16 mouse cellular contexts compared by ENCODE assay signal in genomic region chr5:132033491-132034350, GRCm38 (mm10).
DNase-seq lines count a peak whose midpoint lies in the region; ATAC-seq and TF ChIP-seq lines count a peak whose summit lies in the region.
"Had no signal": no experiment of that assay in that cellular context is flagged by ENCODE, and none has a peak within 500 bp of the region (broad histone marks: within the 10 kb centered on the region; RNA-seq: fewer than 3 reads in every experiment).

No protein-coding gene starts in this region.

- peak overlapping the region; percentile 46 for H3K9ac ChIP-seq in forebrain, postnatal 0 days
- no peak overlapping the region for H3K9ac ChIP-seq in midbrain, embryonic 12.5 days (replicated peaks)
- H3K9ac ChIP-seq: embryonic facial prominence, embryonic 13.5 days; limb, embryonic 15.5 days; lung, embryonic 14.5 days had no signal

- no peaks in the 10 kb centered on the region for H3K36me3 ChIP-seq in forebrain, postnatal 0 days (ENCODE audit: insufficient read depth)
- no peaks in the 10 kb centered on the region for H3K36me3 ChIP-seq in midbrain, embryonic 12.5 days
- H3K36me3 ChIP-seq: embryonic facial prominence, embryonic 13.5 days; limb, embryonic 15.5 days had no signal

- intact Hi-C loops in left cerebral cortex, postnatal 4 days (cut with DNase I) = no loop called here

- peak; percentile 14 for DNase-seq in left cerebral cortex, postnatal 4 days
- no peak for DNase-seq in left cerebral cortex, adult 9 months (ENCODE audit: low spot score in 2 of 2)
- peak; percentile 72 for DNase-seq in forebrain, postnatal 0 days
- DNase-seq in retina, postnatal 1 day = peak; percentile 94
- no peak for DNase-seq in heart, adult 11 months
- DNase-seq: cerebellum, postnatal 25 days; heart, adult 18-20 months; heart, postnatal 10 days; kidney, adult 9 months; lung, embryonic 14.5 days; thymus, postnatal 36 days had no signal

- H3K27me3 ChIP-seq in forebrain, postnatal 0 days (ENCODE audit: insufficient read depth, low read length) = no peaks in the 10 kb centered on the region
- H3K27me3 ChIP-seq in midbrain, embryonic 12.5 days = no peaks in the 10 kb centered on the region
- H3K27me3 ChIP-seq: embryonic facial prominence, embryonic 13.5 days; limb, embryonic 15.5 days had no signal

- H3K4me3 ChIP-seq in forebrain, postnatal 0 days (ENCODE audit: low read depth, low read length) = peak overlapping the region; percentile 17
- no peak overlapping the region for H3K4me3 ChIP-seq in midbrain, embryonic 12.5 days
- H3K4me3 ChIP-seq: embryonic facial prominence, embryonic 13.5 days; limb, embryonic 15.5 days had no signal

- H3K4me1 ChIP-seq in forebrain, postnatal 0 days (ENCODE audit: insufficient read depth) = peaks cover 32% of the 10 kb centered on the region
- H3K4me1 ChIP-seq in midbrain, embryonic 12.5 days = peaks cover 24% of the 10 kb centered on the region

- no peaks in the 10 kb centered on the region for H3K9me3 ChIP-seq in forebrain, postnatal 0 days (ENCODE audit: low read length)
- no peaks in the 10 kb centered on the region for H3K9me3 ChIP-seq in midbrain, embryonic 12.5 days
- H3K9me3 ChIP-seq: embryonic facial prominence, embryonic 13.5 days; limb, embryonic 15.5 days had no signal

- ATAC-seq in forebrain, postnatal 0 days = peak; percentile 83
- peak; percentile 63; the same call in 1 of the 2 replicates for ATAC-seq in midbrain, embryonic 12.5 days (ENCODE audit: low FRiP score, low read depth)
- ATAC-seq in megakaryocyte, adult 5-6 weeks (ENCODE audit: poor library complexity, severe bottlenecking) = no peak
- ATAC-seq: CD4-positive, CD25-positive, alpha-beta regulatory T cell, adult 4 months had no signal

- peak overlapping the region; percentile 62; the same call in 1 of the 2 replicates for H3K27ac ChIP-seq in forebrain, postnatal 0 days (ENCODE audit: low read depth, low read length)
- H3K27ac ChIP-seq in midbrain, embryonic 12.5 days (replicated peaks) = peak overlapping the region; percentile 63
- H3K27ac ChIP-seq: embryonic facial prominence, embryonic 13.5 days; limb, embryonic 15.5 days had no signal

- peak overlapping the region; percentile 45 for H3K4me2 ChIP-seq in forebrain, postnatal 0 days (ENCODE audit: low read depth)
- H3K4me2 ChIP-seq in midbrain, embryonic 12.5 days (replicated peaks) = peak overlapping the region; percentile 21; the same call in 1 of the 2 replicates
- H3K4me2 ChIP-seq: embryonic facial prominence, embryonic 13.5 days; limb, embryonic 15.5 days; lung, embryonic 14.5 days had no signal

- 24% methylated on average over 15 of the region's 15 CpGs for whole genome bisulfite sequencing in forebrain, postnatal 0 days
- 45% methylated on average over 15 of the region's 15 CpGs for WGBS in midbrain, embryonic 12.5 days

- no peak for TF ChIP-seq CTCF in forebrain, postnatal 0 days (IDR thresholded peaks at IDR 0.05; ENCODE audit: low read depth)

Comparison
In these comparisons a context has a peak if more than half of its experiments do, and no peak if none do; other contexts are left out.
1. DNase-seq: peak in left cerebral cortex, postnatal 4 days (single experiment), forebrain, postnatal 0 days (single experiment) and retina, postnatal 1 day (single experiment); none in left cerebral cortex, adult 9 months (0 of 2) and heart, adult 11 months (single experiment).